Mouse (Mus musculus) heart, adult 2 months (tissue): ENCODE data around the gene Prtg. TPM values are rescaled to one million over a fixed set of nuclear protein-coding genes. Genes with fewer than 3 reads are reported as not detected.

Source experiments
- DNase-seq, 2 experiments: peaks; one replicate each; pipeline ENCODE4 v3.0.0; 2021
- H3K27ac ChIP-seq: fragments of 200-600 bp; 2 replicates; pipeline ENCODE4 v1.8.1; 2022
- H3K27me3 ChIP-seq: fragments of 200-500 bp; 2 replicates; pipeline ENCODE4 v1.6.1; 2012; ENCODE audit warnings: mild to moderate bottlenecking, low read length, inconsistent platforms, mixed read lengths; ENCODE audit not compliant: control insufficient read depth, insufficient read depth
- H3K36me3 ChIP-seq: fragments of 200-500 bp; 2 replicates; pipeline ENCODE4 v1.6.1; 2012; ENCODE audit warnings: low read length, inconsistent platforms; ENCODE audit not compliant: control insufficient read depth, insufficient read depth
- H3K4me1 ChIP-seq: fragments of 200-500 bp; 2 replicates; pipeline ENCODE4 v1.6.1; 2011; ENCODE audit warnings: low read length; ENCODE audit not compliant: control insufficient read depth, insufficient read depth
- H3K4me3 ChIP-seq: fragments of 200-600 bp; 2 replicates; pipeline ENCODE4 v1.8.1; 2022
- H3K79me2 ChIP-seq: fragments of 200-500 bp; replicated peaks from 2 replicates; pipeline ENCODE4 v1.6.1; 2012; ENCODE audit warnings: mild to moderate bottlenecking, inconsistent platforms, low read length, moderate library complexity, mixed read lengths; ENCODE audit not compliant: control insufficient read depth, insufficient read depth
- H3K9ac ChIP-seq: fragments of 200-500 bp; 2 replicates; pipeline ENCODE4 v1.6.1; 2012; ENCODE audit warnings: low read depth, mild to moderate bottlenecking, control low read depth, inconsistent platforms, low read length, mixed read lengths
- CTCF ChIP-seq: fragments of 200-600 bp; IDR thresholded peaks from 2 replicates; pipeline ENCODE4 v1.8.1; 2022; ENCODE audit warnings: antibody characterized with exemption, mild to moderate bottlenecking, moderate library complexity
- EP300 ChIP-seq: fragments of 200-500 bp; IDR thresholded peaks from 2 replicates; pipeline ENCODE4 v1.6.1; 2011; ENCODE audit warnings: low read depth, low read length, control low read depth; ENCODE audit not compliant: insufficient read depth
- POLR2A ChIP-seq: fragments of 200-500 bp; IDR thresholded peaks from 2 replicates; pipeline ENCODE4 v1.6.1; 2011; ENCODE audit warnings: mild to moderate bottlenecking, low read depth, low read length, control low read depth; ENCODE audit not compliant: insufficient read depth
- WGBS: fragments of 180-500 bp; shearing (Covaris S2); methylation state at CpG from one replicate; pipeline ENCODE4 v1.1.7; 2018; 5-methylcytosine and 5-hydroxymethylcytosine counted together
- intact Hi-C: fragments of 180-260 bp; cut with DNase I; formaldehyde crosslinking; loops from one replicate; pipeline ENCODE4 v1.15.1; 2025
- polyA plus RNA-seq: library from polyadenylated mRNA; depleted of rRNA; stranded (reverse); fragments of >200 nt; gene quantifications from 2 replicates; pipeline ENCODE4 v1.2.3, GENCODE M21; 2012
- total RNA-seq, 2 experiments: library from RNA; stranded (reverse); gene quantifications; 2 replicates each; pipeline ENCODE4 v1.2.3; 2021

The Prtg gene
- total and polyA plus RNA-seq, 3 experiments, result 0.02 to 0.27 (median 0.05) TPM

DNA sequence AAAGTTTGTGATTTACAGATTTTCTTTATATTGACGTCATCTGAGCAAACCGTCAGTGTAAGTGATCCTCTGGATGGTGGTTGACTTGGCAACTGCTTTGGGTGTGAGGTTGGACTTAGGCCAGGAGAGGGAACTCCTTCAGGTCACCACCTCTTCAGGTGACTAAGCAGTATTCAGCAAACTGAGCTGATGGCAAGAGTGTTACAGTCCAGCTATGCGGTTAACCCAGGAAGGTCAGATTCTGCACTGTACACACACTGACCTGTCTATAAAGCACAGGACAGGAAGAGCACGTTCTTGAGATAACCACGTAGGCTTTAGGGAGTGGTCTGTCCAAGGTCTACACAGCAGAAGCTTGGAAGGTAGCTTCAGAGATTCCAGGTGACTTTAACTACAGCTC lies 3.9 kb downstream of the Prtg start:
- Histone ChIP-seq H3K9ac (no peak overlapping the region), H3K27ac (no peak overlapping the region), H3K79me2 (no peaks in the 10 kb centered on the region), H3K4me1 (no peaks in the 10 kb centered on the region), H3K36me3 (no peaks in the 10 kb centered on the region), H3K27me3 (peaks cover 2% of the 10 kb centered on the region), H3K4me3 (no peak overlapping the region)
- 71% methylated on average over 5 of the region's 5 CpGs for WGBS
- intact Hi-C loops, result no loop called here
- no peak for TF ChIP-seq POLR2A
- DNase-seq, result no peak

DNA sequence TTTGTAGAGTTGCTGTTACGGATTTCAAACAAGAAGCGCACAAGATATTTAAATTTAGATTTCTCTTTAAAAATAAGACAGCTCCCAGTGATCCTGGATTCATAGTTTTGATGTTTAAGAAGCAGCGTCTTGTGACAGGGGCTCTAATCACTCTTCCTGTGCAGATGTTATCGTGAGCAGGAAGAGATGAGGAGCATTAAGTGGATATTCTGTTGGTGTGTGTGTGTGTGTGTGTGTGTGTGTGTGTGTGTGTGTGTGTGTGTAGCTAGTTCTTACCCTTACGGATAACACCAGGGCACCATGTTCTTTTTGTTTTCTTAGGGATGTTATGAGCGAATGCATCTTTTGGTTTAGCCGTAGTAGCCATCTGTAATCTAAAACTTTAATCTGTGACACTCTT lies 5.4 kb downstream of the Prtg start:
- DNase-seq, result no peak
- Histone ChIP-seq H3K9ac (no peak overlapping the region), H3K4me3 (no peak overlapping the region), H3K27me3 (peaks cover under 1% of the 10 kb centered on the region), H3K79me2 (no peaks in the 10 kb centered on the region), H3K4me1 (no peaks in the 10 kb centered on the region), H3K36me3 (no peaks in the 10 kb centered on the region), H3K27ac (no peak overlapping the region)
- TF ChIP-seq CTCF (no peak), EP300 (no peak), POLR2A (no peak)
- intact Hi-C loops, result no loop called here
- WGBS, result 68% methylated on average over 7 of the region's 7 CpGs

DNA sequence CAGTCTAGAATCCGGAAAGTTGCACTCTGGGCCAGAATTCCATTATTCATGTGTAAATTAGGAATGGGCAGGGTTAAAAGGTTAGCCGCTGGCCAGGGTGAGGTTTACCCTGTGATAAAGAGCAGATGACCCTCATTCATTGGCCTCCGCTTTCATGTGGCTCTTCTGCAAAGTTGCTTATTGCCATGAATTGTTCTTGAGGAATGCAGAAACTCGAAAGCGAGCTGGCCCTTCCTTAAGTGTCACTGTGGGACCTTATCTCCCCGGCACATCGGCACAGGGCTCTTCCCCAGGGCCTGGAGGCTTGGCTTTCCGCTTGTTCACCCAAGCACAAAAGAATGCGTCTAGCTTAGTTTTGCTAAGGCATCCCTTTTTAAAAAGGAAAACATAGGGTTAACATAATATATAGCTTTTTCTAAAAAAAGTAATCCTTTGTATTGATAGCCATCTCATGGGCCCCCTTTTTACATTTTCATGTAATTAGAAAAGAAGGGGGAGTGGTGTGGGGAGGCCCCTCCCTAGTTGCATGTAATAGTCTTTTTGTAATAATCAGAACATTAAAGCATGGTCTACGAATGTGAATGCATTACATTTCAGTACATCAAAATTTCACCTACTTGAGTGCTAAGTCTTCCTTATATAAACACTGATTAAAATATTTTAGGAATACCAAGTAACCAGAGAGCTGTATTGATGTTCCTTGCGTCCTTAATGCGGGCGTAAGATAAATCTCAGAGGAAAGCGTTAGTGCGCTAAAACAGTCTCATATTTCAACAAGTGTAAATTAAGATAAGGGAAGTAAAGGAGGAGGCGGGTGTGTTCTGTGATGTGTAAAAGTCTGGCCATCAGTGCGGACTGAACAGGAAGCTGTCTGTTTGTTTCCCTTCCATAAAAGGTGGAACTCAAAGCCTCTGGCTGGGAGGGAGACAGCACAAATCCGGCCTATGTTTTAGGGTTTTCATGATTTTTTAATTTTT lies 6.2 kb downstream of the Prtg start:
- intact Hi-C loops, result no loop called here
- peak in 1 of 2 experiments; percentile 11 for DNase-seq
- H3K27ac ChIP-seq, result no peak overlapping the region
- WGBS, result 32% methylated on average over 18 of the region's 18 CpGs
- H3K36me3 ChIP-seq, result no peaks in the 10 kb centered on the region
- no peaks in the 10 kb centered on the region; the same call in 1 of the 2 replicates for H3K27me3 ChIP-seq
- H3K79me2 ChIP-seq, result no peaks in the 10 kb centered on the region
- no peak overlapping the region for H3K9ac ChIP-seq
- no peaks in the 10 kb centered on the region for H3K4me1 ChIP-seq
- TF ChIP-seq CTCF, result no peak
- TF ChIP-seq POLR2A, result no peak
- TF ChIP-seq EP300, result no peak
- no peak overlapping the region for H3K4me3 ChIP-seq

DNA sequence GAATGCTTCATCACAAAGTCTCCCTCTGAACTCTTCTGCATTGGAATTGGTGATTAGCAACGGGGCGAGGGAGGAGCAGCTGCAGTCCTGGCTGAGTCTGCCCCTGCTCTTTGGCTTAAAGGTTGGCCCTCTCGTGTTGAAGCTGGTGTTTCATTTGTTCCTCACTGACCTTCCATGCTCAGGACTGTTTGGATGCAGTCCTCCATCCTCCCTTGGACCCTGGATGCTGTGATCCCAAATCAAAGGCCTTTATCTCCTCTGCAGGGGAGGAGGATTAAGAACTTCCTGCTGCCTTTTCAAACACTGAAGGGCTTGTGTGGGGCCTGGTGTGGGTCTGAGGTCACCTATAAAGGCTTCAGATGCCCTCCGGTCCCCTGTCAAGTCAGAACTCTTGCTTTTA lies 18.8 kb downstream of the Prtg start:
- Histone ChIP-seq H3K27me3 (no peaks in the 10 kb centered on the region), H3K79me2 (no peaks in the 10 kb centered on the region), H3K9ac (no peak overlapping the region), H3K4me3 (no peak overlapping the region), H3K4me1 (no peaks in the 10 kb centered on the region), H3K27ac (no peak overlapping the region), H3K36me3 (no peaks in the 10 kb centered on the region)
- TF ChIP-seq CTCF (no peak), POLR2A (no peak), EP300 (no peak)
- 59% methylated on average over 4 of the region's 4 CpGs for WGBS
- intact Hi-C loops, result no loop called here
- no peak for DNase-seq

DNA sequence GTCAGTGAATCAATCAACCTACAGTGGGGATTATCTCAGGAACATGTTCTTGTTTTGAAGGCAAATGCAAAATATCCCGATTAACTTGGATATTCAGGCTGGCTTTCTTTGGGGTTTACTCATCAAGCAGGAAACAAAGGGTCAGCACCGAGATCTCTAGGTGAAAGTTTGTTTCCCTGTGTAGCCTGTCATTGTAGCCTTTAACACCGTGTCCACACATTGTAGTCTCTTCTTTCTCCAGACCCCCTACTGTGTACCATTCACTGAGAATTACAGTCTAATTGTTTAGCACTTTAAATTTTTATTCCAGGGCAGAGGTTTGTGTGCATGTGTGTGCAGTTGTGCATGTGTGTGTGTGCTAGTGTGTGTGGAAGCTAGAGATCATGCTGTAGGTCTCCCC lies 19.3 kb downstream of the Prtg start:
- Histone ChIP-seq H3K36me3 (no peaks in the 10 kb centered on the region), H3K4me1 (no peaks in the 10 kb centered on the region), H3K27ac (no peak overlapping the region), H3K27me3 (no peaks in the 10 kb centered on the region), H3K4me3 (no peak overlapping the region), H3K79me2 (no peaks in the 10 kb centered on the region), H3K9ac (no peak overlapping the region)
- 38% methylated on average over 3 of the region's 3 CpGs for WGBS
- no peak for DNase-seq
- no peak for TF ChIP-seq CTCF
- TF ChIP-seq POLR2A, result no peak
- TF ChIP-seq EP300, result no peak
- intact Hi-C loops, result no loop called here

DNA sequence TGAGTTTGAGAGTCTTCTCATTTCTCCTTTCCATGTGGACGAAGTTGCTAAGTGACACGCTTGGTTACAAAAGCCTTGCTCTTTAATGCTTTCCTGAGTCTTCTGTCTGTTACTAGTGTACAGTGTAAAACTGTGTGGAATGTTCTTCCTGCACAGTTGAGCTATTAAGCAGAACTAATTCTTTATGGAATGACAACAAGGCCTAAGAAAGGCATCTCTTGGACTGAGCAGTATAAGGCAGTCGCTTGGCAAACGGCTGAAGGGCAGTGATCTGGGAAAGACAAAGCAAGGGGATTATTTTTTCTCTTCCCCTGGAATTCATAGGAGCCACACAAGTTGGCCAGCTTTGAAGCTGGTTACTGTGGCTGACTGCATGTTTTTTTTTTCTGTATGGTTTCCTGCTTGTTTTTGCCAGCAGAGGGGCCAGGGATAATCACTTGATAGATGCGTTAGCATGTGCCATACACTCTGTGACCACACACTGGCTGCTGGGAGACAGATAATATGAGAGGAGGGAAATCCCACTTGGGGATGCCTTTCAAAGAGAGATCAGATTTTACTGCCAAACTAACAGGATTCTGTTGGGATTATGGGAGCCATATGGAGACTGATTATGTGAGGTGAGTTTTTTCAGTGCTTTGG lies 22.1 kb downstream of the Prtg start:
- H3K79me2 ChIP-seq, result no peaks in the 10 kb centered on the region
- no peaks in the 10 kb centered on the region for H3K4me1 ChIP-seq
- TF ChIP-seq EP300 (no peak), CTCF (no peak), POLR2A (no peak)
- H3K27ac ChIP-seq, result no peak overlapping the region
- H3K27me3 ChIP-seq, result no peaks in the 10 kb centered on the region
- no peak overlapping the region for H3K9ac ChIP-seq
- no peak for DNase-seq
- 47% methylated on average over 5 of the region's 5 CpGs for WGBS
- intact Hi-C loops, result no loop called here
- H3K36me3 ChIP-seq, result no peaks in the 10 kb centered on the region
- no peak overlapping the region for H3K4me3 ChIP-seq
